Mouse (Mus musculus) midbrain, embryonic 11.5 days (tissue): Measurements from ENCODE around the gene Smurf1. TPM values are rescaled to one million over a fixed set of nuclear protein-coding genes. Genes with fewer than 3 reads are reported as not detected.

Source experiments
- ATAC-seq: fragments of 200-750 bp; cut with Nextera tagmentation; 2 replicates; pipeline ENCODE4 v1.8.0; 2017; ENCODE audit warnings: moderate TSS enrichment, moderate library complexity; ENCODE audit not compliant: low FRiP score
- DNase-seq: peaks from one replicate; pipeline ENCODE4 v3.0.0; 2015; ENCODE audit warnings: low spot score; ENCODE audit errors: missing footprints
- H3K27ac ChIP-seq: fragments of 300-500 bp; sonication (generic); 2 replicates; pipeline ENCODE4 v1.5.1; 2014; ENCODE audit warnings: low read depth, low read length
- H3K27me3 ChIP-seq: fragments of 300-500 bp; sonication (generic); 2 replicates; pipeline ENCODE4 v1.6.1; 2014; ENCODE audit warnings: mild to moderate bottlenecking, low read length, moderate library complexity, mixed read lengths; ENCODE audit not compliant: control insufficient read depth, insufficient read depth
- H3K36me3 ChIP-seq: fragments of 300-500 bp; sonication (generic); 2 replicates; pipeline ENCODE4 v1.6.1; 2014; ENCODE audit warnings: mild to moderate bottlenecking, low read length, moderate library complexity, mixed read lengths; ENCODE audit not compliant: control insufficient read depth, insufficient read depth
- H3K4me1 ChIP-seq: fragments of 300-500 bp; sonication (generic); 2 replicates; pipeline ENCODE4 v1.6.1; 2014; ENCODE audit warnings: low read length; ENCODE audit not compliant: control insufficient read depth, insufficient read depth
- H3K4me2 ChIP-seq: fragments of 300-500 bp; sonication (generic); 2 replicates; pipeline ENCODE4 v1.6.1; 2014; ENCODE audit warnings: mild to moderate bottlenecking, moderate library complexity
- H3K4me3 ChIP-seq: fragments of 300-500 bp; sonication (generic); 2 replicates; pipeline ENCODE4 v1.5.1; 2014; ENCODE audit warnings: low read depth, low read length
- H3K9ac ChIP-seq: fragments of 300-500 bp; sonication (generic); 2 replicates; pipeline ENCODE4 v1.6.1; 2014; ENCODE audit warnings: low read length
- H3K9me3 ChIP-seq: fragments of 300-500 bp; sonication (generic); 2 replicates; pipeline ENCODE4 v1.6.1; 2016; ENCODE audit warnings: low read length; ENCODE audit not compliant: control insufficient read depth
- WGBS: fragments of 180-500 bp; shearing (Covaris S2); extraction: QIAGEN DNeasy Blood & Tissue Kit; methylation state at CpG from one replicate; pipeline ENCODE4 v1.1.7; 2014; 5-methylcytosine and 5-hydroxymethylcytosine counted together
- polyA plus RNA-seq: library from polyadenylated mRNA; unstranded; fragments of >200 nt; fragmentation: Nextera tagmentation; extraction: Ambion mirVana; gene quantifications from 2 replicates; pipeline ENCODE4 v1.2.1, GENCODE M21; 2014

Smurf1 gene
- polyA plus RNA-seq, 1 experiment from 2014 or later = 17.8 TPM

GRCm38 (mm10) chr5:144928856-144929713 lies 36.6 kb downstream of the Smurf1 start:
- Histone ChIP-seq H3K27me3 (no peaks in the 10 kb centered on the region), H3K36me3 (no peaks in the 10 kb centered on the region), H3K4me1 (no peaks in the 10 kb centered on the region), H3K4me3 (no peak overlapping the region), H3K9ac (no peak overlapping the region), H3K9me3 (no peaks in the 10 kb centered on the region), H3K4me2 (no peak overlapping the region), H3K27ac (no peak overlapping the region)
- DNase-seq (no peak), ATAC-seq (no peak)
- 63% methylated on average over 11 of the region's 11 CpGs for whole genome bisulfite sequencing

- Histone ChIP-seq H3K4me1 (no peaks in the 10 kb centered on the region), H3K27ac (no peak overlapping the region), H3K9me3 (no peaks in the 10 kb centered on the region), H3K4me3 (no peak overlapping the region), H3K4me2 (no peak overlapping the region), H3K9ac (no peak overlapping the region), H3K27me3 (no peaks in the 10 kb centered on the region), H3K36me3 (no peaks in the 10 kb centered on the region)
- ATAC-seq (no peak), DNase-seq (no peak)
- 93% methylated on average over 2 of the region's 2 CpGs for WGBS
These were observed 39.4 kb downstream of the Smurf1 start for GRCm38 (mm10) chr5:144926275-144926674.

GRCm38 (mm10) chr5:144923351-144923750 lies 42.3 kb downstream of the Smurf1 start:
- 75% methylated on average over 6 of the region's 6 CpGs for WGBS
- Histone ChIP-seq H3K36me3 (no peaks in the 10 kb centered on the region), H3K9ac (no peak overlapping the region), H3K4me2 (no peak overlapping the region), H3K4me1 (no peaks in the 10 kb centered on the region), H3K27ac (no peak overlapping the region), H3K9me3 (no peaks in the 10 kb centered on the region), H3K4me3 (no peak overlapping the region), H3K27me3 (no peaks in the 10 kb centered on the region)
- DNase-seq (no peak), ATAC-seq (no peak)

GRCm38 (mm10) chr5:144919790-144920189 lies 45.9 kb downstream of the Smurf1 start:
- Histone ChIP-seq H3K9me3 (no peaks in the 10 kb centered on the region), H3K27me3 (no peaks in the 10 kb centered on the region), H3K4me3 (no peak overlapping the region), H3K4me1 (no peaks in the 10 kb centered on the region), H3K9ac (no peak overlapping the region), H3K4me2 (no peak overlapping the region), H3K36me3 (no peaks in the 10 kb centered on the region), H3K27ac (no peak overlapping the region)
- DNase-seq = no peak
- 88% methylated on average over 8 of the region's 8 CpGs for WGBS
- ATAC-seq = no peak

GRCm38 (mm10) chr5:144919194-144919593 lies 46.5 kb downstream of the Smurf1 start:
- Histone ChIP-seq H3K4me2 (no peak overlapping the region), H3K27me3 (no peaks in the 10 kb centered on the region), H3K4me1 (no peaks in the 10 kb centered on the region), H3K9me3 (no peaks in the 10 kb centered on the region), H3K9ac (no peak overlapping the region), H3K4me3 (no peak overlapping the region), H3K36me3 (no peaks in the 10 kb centered on the region), H3K27ac (no peak overlapping the region)
- WGBS = 86% methylated on average over 9 of the region's 9 CpGs
- no peak for DNase-seq
- ATAC-seq = no peak

GRCm38 (mm10) chr5:144918204-144918603 lies 47.4 kb downstream of the Smurf1 start:
- no peaks in the 10 kb centered on the region for H3K27me3 ChIP-seq
- DNase-seq (no peak), ATAC-seq (no peak)
- no peak overlapping the region for H3K4me2 ChIP-seq
- WGBS = 91% methylated on average over 8 of the region's 8 CpGs
- no peaks in the 10 kb centered on the region for H3K9me3 ChIP-seq
- H3K36me3 ChIP-seq = no peaks in the 10 kb centered on the region
- no peak overlapping the region for H3K27ac ChIP-seq
- no peak overlapping the region for H3K9ac ChIP-seq
- no peaks in the 10 kb centered on the region for H3K4me1 ChIP-seq
- H3K4me3 ChIP-seq = no peak overlapping the region

- no peaks in the 10 kb centered on the region for H3K27me3 ChIP-seq
- H3K4me1 ChIP-seq = peaks cover 4% of the 10 kb centered on the region; the same call in 1 of the 2 replicates
- no peak overlapping the region for H3K4me2 ChIP-seq
- no peaks in the 10 kb centered on the region for H3K9me3 ChIP-seq
- H3K27ac ChIP-seq = no peak overlapping the region
- H3K9ac ChIP-seq = no peak overlapping the region
- 96% methylated on average over 6 of the region's 6 CpGs for WGBS
- no peak for ATAC-seq
- DNase-seq = no peak
- H3K36me3 ChIP-seq = no peaks in the 10 kb centered on the region
- H3K4me3 ChIP-seq = no peak overlapping the region
These were observed 48.5 kb downstream of the Smurf1 start for GRCm38 (mm10) chr5:144917172-144917571.

GRCm38 (mm10) chr5:144915828-144916227 lies 49.8 kb downstream of the Smurf1 start:
- H3K9me3 ChIP-seq = no peaks in the 10 kb centered on the region
- H3K4me2 ChIP-seq = no peak overlapping the region
- ATAC-seq (no peak), DNase-seq (no peak)
- no peaks in the 10 kb centered on the region for H3K27me3 ChIP-seq
- no peaks in the 10 kb centered on the region for H3K36me3 ChIP-seq
- no peak overlapping the region for H3K4me3 ChIP-seq
- no peak overlapping the region for H3K27ac ChIP-seq
- 81% methylated on average over 5 of the region's 5 CpGs for WGBS
- H3K4me1 ChIP-seq = peaks cover 4% of the 10 kb centered on the region; the same call in 1 of the 2 replicates
- no peak overlapping the region for H3K9ac ChIP-seq

GRCm38 (mm10) chr5:144914433-144914906 lies 51.2 kb downstream of the Smurf1 start:
- ATAC-seq = no peak
- H3K4me3 ChIP-seq = no peak overlapping the region
- no peak overlapping the region for H3K27ac ChIP-seq
- peaks cover 4% of the 10 kb centered on the region; the same call in 1 of the 2 replicates for H3K4me1 ChIP-seq
- no peak overlapping the region for H3K9ac ChIP-seq
- H3K9me3 ChIP-seq = no peaks in the 10 kb centered on the region
- no peak overlapping the region for H3K4me2 ChIP-seq
- no peak for DNase-seq
- H3K27me3 ChIP-seq = no peaks in the 10 kb centered on the region
- H3K36me3 ChIP-seq = no peaks in the 10 kb centered on the region
- WGBS = 64% methylated on average over 7 of the region's 7 CpGs
